Mouse (Mus musculus) forebrain, embryonic 11.5 days (tissue): ENCODE results near the gene Dnah3. TPM values are rescaled to one million over a fixed set of nuclear protein-coding genes. Genes with fewer than 3 reads are reported as not detected.

Source experiments
- ATAC-seq: fragments of 200-750 bp; cut with Nextera tagmentation; replicated peaks from 2 replicates; pipeline ENCODE4 v1.8.0; 2017; ENCODE audit warnings: moderate TSS enrichment; ENCODE audit not compliant: low FRiP score
- DNase-seq: peaks from one replicate; pipeline ENCODE4 v3.0.0-alpha.2; 2017; ENCODE audit warnings: low spot score
- H3K27ac ChIP-seq: fragments of 300-500 bp; sonication (generic); 2 replicates; pipeline ENCODE4 v1.5.1; 2014; ENCODE audit warnings: low read depth, low read length
- H3K27me3 ChIP-seq: fragments of 300-500 bp; sonication (generic); 2 replicates; pipeline ENCODE4 v1.6.1; 2014; ENCODE audit warnings: mild to moderate bottlenecking, low read length, mixed read lengths; ENCODE audit not compliant: control insufficient read depth, insufficient read depth
- H3K36me3 ChIP-seq: fragments of 300-500 bp; sonication (generic); 2 replicates; pipeline ENCODE4 v1.6.1; 2014; ENCODE audit warnings: mild to moderate bottlenecking, low read length, moderate library complexity, mixed read lengths; ENCODE audit not compliant: control insufficient read depth, insufficient read depth
- H3K4me1 ChIP-seq: fragments of 300-500 bp; sonication (generic); replicated peaks from 2 replicates; pipeline ENCODE4 v1.6.1; 2014; ENCODE audit warnings: low read length, mixed read lengths; ENCODE audit not compliant: control insufficient read depth, insufficient read depth
- H3K4me2 ChIP-seq: fragments of 300-500 bp; sonication (generic); 2 replicates; pipeline ENCODE4 v1.6.1; 2014; ENCODE audit warnings: low read depth, mild to moderate bottlenecking, low read length, moderate library complexity, mixed read lengths; ENCODE audit not compliant: severe bottlenecking
- H3K4me3 ChIP-seq: fragments of 300-500 bp; sonication (generic); 2 replicates; pipeline ENCODE4 v1.5.1; 2014; ENCODE audit warnings: low read depth, low read length
- H3K9ac ChIP-seq: fragments of 300-500 bp; sonication (generic); 2 replicates; pipeline ENCODE4 v1.6.1; 2014; ENCODE audit warnings: low read length
- H3K9me3 ChIP-seq: fragments of 300-500 bp; sonication (generic); 2 replicates; pipeline ENCODE4 v1.6.1; 2016; ENCODE audit warnings: low read length, mixed read lengths; ENCODE audit not compliant: control insufficient read depth
- WGBS: fragments of 180-500 bp; shearing (Covaris S2); extraction: QIAGEN DNeasy Blood & Tissue Kit; methylation state at CpG from one replicate; pipeline ENCODE4 v1.1.7; 2014; 5-methylcytosine and 5-hydroxymethylcytosine counted together
- polyA plus RNA-seq: library from polyadenylated mRNA; unstranded; fragments of >200 nt; fragmentation: Nextera tagmentation; extraction: Ambion mirVana; gene quantifications from 2 replicates; pipeline ENCODE4 v1.2.1, GENCODE M21; 2014

Dnah3 gene
- polyA plus RNA-seq, 1 experiment from 2014 or later = 0.07 TPM

DNA sequence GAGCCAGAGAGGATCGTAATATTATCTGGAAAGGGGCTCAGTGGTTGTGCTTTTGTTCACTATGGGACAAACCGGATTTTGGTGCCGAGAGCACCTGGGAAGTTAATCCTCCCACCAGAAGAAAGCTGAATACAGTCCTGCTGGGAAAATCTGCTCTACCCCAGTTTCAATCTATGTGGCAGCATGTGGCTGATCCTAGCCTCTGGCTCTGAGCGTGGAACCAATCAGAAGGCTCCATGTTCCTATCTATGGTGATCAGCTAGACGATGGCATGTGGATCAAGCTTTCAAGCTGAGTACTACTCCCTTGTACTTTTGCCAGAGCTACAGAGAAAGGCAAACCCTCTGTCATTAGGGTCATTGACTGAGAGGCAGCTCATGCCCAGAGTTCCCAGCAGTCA is 2.0 kb downstream of the Dnah3 start:
- ATAC-seq = 0 out of 2 replicates have a peak, but pooled peaks have one; percentile 55
- WGBS = 9% methylated on average over 5 of the region's 5 CpGs
- Histone ChIP-seq H3K4me2 (no peak overlapping the region), H3K9me3 (no peaks in the 10 kb centered on the region), H3K36me3 (no peaks in the 10 kb centered on the region), H3K27ac (no peak overlapping the region), H3K4me1 (no peaks in the 10 kb centered on the region), H3K4me3 (no peak overlapping the region), H3K27me3 (no peaks in the 10 kb centered on the region), H3K9ac (no peak overlapping the region)
- DNase-seq = no peak

DNA sequence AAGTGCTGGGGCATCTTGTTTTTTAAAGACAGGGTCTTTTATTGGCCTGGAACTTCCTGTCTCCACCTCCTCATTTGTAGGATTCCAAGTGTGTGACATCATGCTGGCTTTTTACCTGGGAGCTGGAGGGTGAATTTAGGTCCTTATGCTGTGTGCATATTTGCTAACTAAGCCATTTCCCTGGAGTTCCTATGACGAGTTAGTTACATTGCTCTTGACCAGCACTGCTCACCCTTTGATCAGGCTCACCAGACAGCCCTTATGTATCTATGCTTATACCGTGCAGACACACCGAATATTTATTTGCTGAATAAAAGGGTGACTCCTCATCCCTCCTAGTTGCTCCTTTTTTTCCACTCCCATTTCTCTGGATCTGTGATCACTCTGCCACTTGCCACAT is 14.9 kb downstream of the Dnah3 start:
- H3K27ac ChIP-seq = no peak overlapping the region
- no peak overlapping the region for H3K9ac ChIP-seq
- WGBS = 74% methylated on average over 3 of the region's 3 CpGs
- no peak for DNase-seq
- H3K36me3 ChIP-seq = no peaks in the 10 kb centered on the region
- H3K9me3 ChIP-seq = no peaks in the 10 kb centered on the region
- ATAC-seq = no peak
- no peak overlapping the region for H3K4me3 ChIP-seq
- no peaks in the 10 kb centered on the region for H3K27me3 ChIP-seq
- H3K4me2 ChIP-seq = no peak overlapping the region
- H3K4me1 ChIP-seq = no peaks in the 10 kb centered on the region

DNA sequence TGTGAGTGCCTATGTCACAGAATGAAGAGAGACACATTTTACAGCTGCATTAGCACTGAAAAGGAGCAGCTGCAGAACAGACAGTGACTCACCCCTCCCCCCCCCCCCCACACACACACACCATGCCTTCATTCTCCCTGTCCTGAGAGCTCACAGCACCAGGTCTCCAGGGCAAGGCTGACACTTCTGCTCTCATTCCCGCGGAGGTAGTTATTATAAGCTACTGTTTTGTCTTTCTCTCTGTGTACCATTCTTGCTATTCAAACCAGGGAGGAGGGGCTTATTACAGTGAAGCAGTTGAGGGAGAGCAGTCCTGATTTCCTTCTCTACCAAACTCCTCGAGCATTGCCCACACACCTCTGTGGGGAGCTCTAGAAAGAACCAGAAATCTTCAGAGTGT is 25.9 kb downstream of the Dnah3 start:
- H3K36me3 ChIP-seq = no peaks in the 10 kb centered on the region
- H3K9ac ChIP-seq = no peak overlapping the region
- ATAC-seq (peak; percentile 42; the same call in 1 of the 2 replicates), DNase-seq (no peak)
- WGBS = 54% methylated on average over 3 of the region's 3 CpGs
- no peaks in the 10 kb centered on the region for H3K4me1 ChIP-seq
- H3K4me3 ChIP-seq = no peak overlapping the region
- no peaks in the 10 kb centered on the region for H3K9me3 ChIP-seq
- H3K4me2 ChIP-seq = no peak overlapping the region
- no peaks in the 10 kb centered on the region for H3K27me3 ChIP-seq
- H3K27ac ChIP-seq = no peak overlapping the region

- Histone ChIP-seq H3K27me3 (no peaks in the 10 kb centered on the region), H3K9me3 (no peaks in the 10 kb centered on the region), H3K4me3 (no peak overlapping the region), H3K27ac (no peak overlapping the region), H3K36me3 (no peaks in the 10 kb centered on the region), H3K9ac (no peak overlapping the region), H3K4me1 (no peaks in the 10 kb centered on the region), H3K4me2 (no peak overlapping the region)
- DNase-seq = no peak
- WGBS = 81% methylated on average over 3 of the region's 3 CpGs
- ATAC-seq = no peak
Measured at GRCm38 (mm10) chr7:120068114-120068513, 27.0 kb downstream of the Dnah3 start.

- no peak overlapping the region for H3K4me3 ChIP-seq
- no peaks in the 10 kb centered on the region for H3K27me3 ChIP-seq
- ATAC-seq (no peak), DNase-seq (no peak)
- H3K4me1 ChIP-seq = no peaks in the 10 kb centered on the region
- no peak overlapping the region for H3K9ac ChIP-seq
- no peak overlapping the region for H3K4me2 ChIP-seq
- no peaks in the 10 kb centered on the region for H3K36me3 ChIP-seq
- no peaks in the 10 kb centered on the region for H3K9me3 ChIP-seq
- WGBS = 89% methylated on average over 1 of the region's 1 CpGs
- H3K27ac ChIP-seq = no peak overlapping the region
Measured at GRCm38 (mm10) chr7:120064045-120064444, 31.0 kb downstream of the Dnah3 start.

GRCm38 (mm10) chr7:120055479-120055878 is 39.6 kb downstream of the Dnah3 start:
- no peak for DNase-seq
- no peaks in the 10 kb centered on the region for H3K27me3 ChIP-seq
- H3K36me3 ChIP-seq = no peaks in the 10 kb centered on the region
- no peak overlapping the region for H3K4me2 ChIP-seq
- H3K9me3 ChIP-seq = no peaks in the 10 kb centered on the region
- no peak overlapping the region for H3K9ac ChIP-seq
- ATAC-seq = no peak
- 89% methylated on average over 3 of the region's 3 CpGs for WGBS
- H3K27ac ChIP-seq = no peak overlapping the region
- no peak overlapping the region for H3K4me3 ChIP-seq
- no peaks in the 10 kb centered on the region for H3K4me1 ChIP-seq

DNA sequence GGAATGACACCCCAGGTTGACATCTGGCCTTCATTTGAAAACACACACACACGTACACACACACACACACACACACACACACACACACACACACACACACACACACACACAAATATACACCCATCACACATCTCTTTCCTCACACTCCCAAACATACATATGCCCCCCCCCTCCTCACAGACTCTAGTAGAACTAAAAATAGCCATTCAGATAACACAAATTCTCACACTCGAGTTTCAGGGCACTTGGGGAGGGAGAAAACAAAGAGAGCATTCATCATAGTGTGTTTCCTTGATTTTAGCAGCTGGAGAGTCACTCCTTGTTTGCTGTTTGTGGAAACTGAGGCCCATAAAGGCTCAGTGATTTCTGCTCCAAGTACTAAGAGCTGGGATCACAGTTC is 41.1 kb downstream of the Dnah3 start:
- H3K27me3 ChIP-seq = no peaks in the 10 kb centered on the region
- no peaks in the 10 kb centered on the region for H3K9me3 ChIP-seq
- H3K9ac ChIP-seq = no peak overlapping the region
- H3K4me3 ChIP-seq = no peak overlapping the region
- DNase-seq (no peak), ATAC-seq (no peak)
- H3K27ac ChIP-seq = no peak overlapping the region
- no peaks in the 10 kb centered on the region for H3K36me3 ChIP-seq
- H3K4me1 ChIP-seq = no peaks in the 10 kb centered on the region
- 63% methylated on average over 2 of the region's 2 CpGs for WGBS
- H3K4me2 ChIP-seq = no peak overlapping the region

DNA sequence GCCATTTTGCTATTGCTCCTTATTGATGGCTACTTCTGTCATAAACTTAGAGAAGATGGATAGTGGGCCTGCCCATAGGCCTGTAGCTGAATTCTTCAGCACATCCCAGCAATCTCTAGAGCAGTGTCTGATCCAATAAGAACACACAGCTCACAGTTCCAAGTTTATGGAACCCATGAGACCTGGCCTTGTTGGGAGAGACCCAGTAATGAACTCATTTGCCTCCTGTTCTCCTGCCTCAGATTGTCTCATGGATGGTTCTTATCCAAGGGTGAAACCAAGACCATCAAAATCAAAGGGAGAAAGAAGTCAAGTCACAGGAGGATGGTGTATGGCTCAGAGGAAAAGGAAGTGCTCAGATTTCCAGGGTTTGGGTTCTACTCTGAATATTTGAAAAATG is 44.6 kb downstream of the Dnah3 start:
- DNase-seq (no peak), ATAC-seq (no peak)
- Histone ChIP-seq H3K36me3 (no peaks in the 10 kb centered on the region), H3K4me1 (no peaks in the 10 kb centered on the region), H3K4me2 (no peak overlapping the region), H3K27me3 (no peaks in the 10 kb centered on the region), H3K27ac (no peak overlapping the region), H3K9me3 (no peaks in the 10 kb centered on the region), H3K4me3 (no peak overlapping the region), H3K9ac (no peak overlapping the region)

GRCm38 (mm10) chr7:120043990-120044389 is 51.1 kb downstream of the Dnah3 start:
- no peak overlapping the region for H3K27ac ChIP-seq
- no peak for ATAC-seq
- no peak for DNase-seq
- H3K9ac ChIP-seq = no peak overlapping the region
- H3K4me1 ChIP-seq = no peaks in the 10 kb centered on the region
- H3K27me3 ChIP-seq = no peaks in the 10 kb centered on the region
- no peak overlapping the region for H3K4me2 ChIP-seq
- WGBS = 82% methylated on average over 3 of the region's 3 CpGs
- no peak overlapping the region for H3K4me3 ChIP-seq
- no peaks in the 10 kb centered on the region for H3K36me3 ChIP-seq
- H3K9me3 ChIP-seq = no peaks in the 10 kb centered on the region
